Mouse (Mus musculus): ENCODE data around the gene Zmpste24. TPM values are rescaled to one million over a fixed set of nuclear protein-coding genes. Genes with fewer than 3 reads are reported as not detected.

The Zmpste24 gene
- polyA plus RNA-seq, 1 experiment from 2014 or later, result 21.7 TPM

GRCm38 (mm10) chr4:121015268-121015659 is 82.8 kb downstream of the Zmpste24 start:
- 85% methylated on average over 7 of the region's 7 CpGs for WGBS
- peaks cover 18% of the 10 kb centered on the region for H3K4me1 ChIP-seq (ENCODE audit: control insufficient read depth, insufficient read depth, low read length)
- H3K9ac ChIP-seq (replicated peaks; ENCODE audit: low read length), result no peak overlapping the region; the same call in 1 of the 2 replicates
- no peak overlapping the region for H3K27ac ChIP-seq (replicated peaks; ENCODE audit: low read depth, low read length)
- H3K27me3 ChIP-seq (ENCODE audit: control insufficient read depth, insufficient read depth, low read length), result no peaks in the 10 kb centered on the region
- no peaks in the 10 kb centered on the region for H3K9me3 ChIP-seq (ENCODE audit: control insufficient read depth, low read length)
- peak overlapping the region; percentile 90 for H3K4me3 ChIP-seq (replicated peaks; ENCODE audit: low read depth, low read length)
- DNase-seq (no peak), ATAC-seq (ENCODE audit: low FRiP score, low TSS enrichment) (no peak)
- H3K4me2 ChIP-seq (ENCODE audit: low read length), result peak overlapping the region; percentile 79
- no peaks in the 10 kb centered on the region for H3K36me3 ChIP-seq (ENCODE audit: control insufficient read depth, insufficient read depth, low read length)

- ATAC-seq (ENCODE audit: low FRiP score, low TSS enrichment), result no peak
- peak overlapping the region; percentile 79 for H3K4me2 ChIP-seq (ENCODE audit: low read length)
- no peaks in the 10 kb centered on the region for H3K9me3 ChIP-seq (ENCODE audit: control insufficient read depth, low read length)
- no peaks in the 10 kb centered on the region for H3K36me3 ChIP-seq (ENCODE audit: control insufficient read depth, insufficient read depth, low read length)
- peaks cover 18% of the 10 kb centered on the region for H3K4me1 ChIP-seq (ENCODE audit: control insufficient read depth, insufficient read depth, low read length)
- no peak for DNase-seq
- WGBS, result 83% methylated on average over 10 of the region's 10 CpGs
- no peaks in the 10 kb centered on the region for H3K27me3 ChIP-seq (ENCODE audit: control insufficient read depth, insufficient read depth, low read length)
- H3K9ac ChIP-seq (replicated peaks; ENCODE audit: low read length), result no peak overlapping the region
- peak overlapping the region; percentile 90; the same call in 1 of the 2 replicates for H3K4me3 ChIP-seq (replicated peaks; ENCODE audit: low read depth, low read length)
- H3K27ac ChIP-seq (replicated peaks; ENCODE audit: low read depth, low read length), result no peak overlapping the region
These were observed 83.3 kb downstream of the Zmpste24 start for GRCm38 (mm10) chr4:121014594-121015267.

GRCm38 (mm10) chr4:121010770-121011549 is 87.1 kb downstream of the Zmpste24 start:
- ATAC-seq (ENCODE audit: low FRiP score, low TSS enrichment) (no peak), DNase-seq (no peak)
- Histone ChIP-seq H3K36me3 (ENCODE audit: control insufficient read depth, insufficient read depth, low read length) (no peaks in the 10 kb centered on the region), H3K27me3 (ENCODE audit: control insufficient read depth, insufficient read depth, low read length) (no peaks in the 10 kb centered on the region), H3K27ac (replicated peaks; ENCODE audit: low read depth, low read length) (no peak overlapping the region), H3K4me3 (replicated peaks; ENCODE audit: low read depth, low read length) (no peak overlapping the region), H3K9ac (replicated peaks; ENCODE audit: low read length) (no peak overlapping the region), H3K9me3 (ENCODE audit: control insufficient read depth, low read length) (no peaks in the 10 kb centered on the region), H3K4me2 (ENCODE audit: low read length) (no peak overlapping the region), H3K4me1 (ENCODE audit: control insufficient read depth, insufficient read depth, low read length) (peaks cover 20% of the 10 kb centered on the region)
- 87% methylated on average over 11 of the region's 11 CpGs for WGBS

Other genes starting within 250 kb of the Zmpste24 start
- 20.7 and 20.9 TPM in 2 replicates for gene Rims3, start 243.4 kb downstream of the Zmpste24 start, polyA plus RNA-seq (2014; fragmentation: Nextera tagmentation; extraction: Ambion mirVana)
- 32.5 and 33.5 TPM in 2 replicates for gene Exo5, start 173.2 kb downstream of the Zmpste24 start, polyA plus RNA-seq (2014; fragmentation: Nextera tagmentation; extraction: Ambion mirVana)
- 6.4 and 6.6 TPM in 2 replicates for gene Zfp69, start 146.5 kb downstream of the Zmpste24 start, polyA plus RNA-seq (2014; fragmentation: Nextera tagmentation; extraction: Ambion mirVana)
- 47.5 and 52.0 TPM in 2 replicates for gene Smap2, start 81.0 kb downstream of the Zmpste24 start, polyA plus RNA-seq (2014; fragmentation: Nextera tagmentation; extraction: Ambion mirVana)
- gene Col9a2, start 58.9 kb downstream of the Zmpste24 start, polyA plus RNA-seq (2014; fragmentation: Nextera tagmentation; extraction: Ambion mirVana), result 8.3 and 10.9 TPM in 2 replicates
- not detected in 2 replicates for gene Tmco2, start 11.0 kb upstream of the Zmpste24 start, polyA plus RNA-seq (2014; fragmentation: Nextera tagmentation; extraction: Ambion mirVana)
- 27.1 and 31.5 TPM in 2 replicates for gene Rlf, start 116.8 kb upstream of the Zmpste24 start, polyA plus RNA-seq (2014; fragmentation: Nextera tagmentation; extraction: Ambion mirVana)
- not detected in 2 replicates for gene Gm12888, start 226.7 kb upstream of the Zmpste24 start, polyA plus RNA-seq (2014; fragmentation: Nextera tagmentation; extraction: Ambion mirVana)